19 mouse cellular contexts compared by ENCODE assay signal in the genomic region with DNA sequence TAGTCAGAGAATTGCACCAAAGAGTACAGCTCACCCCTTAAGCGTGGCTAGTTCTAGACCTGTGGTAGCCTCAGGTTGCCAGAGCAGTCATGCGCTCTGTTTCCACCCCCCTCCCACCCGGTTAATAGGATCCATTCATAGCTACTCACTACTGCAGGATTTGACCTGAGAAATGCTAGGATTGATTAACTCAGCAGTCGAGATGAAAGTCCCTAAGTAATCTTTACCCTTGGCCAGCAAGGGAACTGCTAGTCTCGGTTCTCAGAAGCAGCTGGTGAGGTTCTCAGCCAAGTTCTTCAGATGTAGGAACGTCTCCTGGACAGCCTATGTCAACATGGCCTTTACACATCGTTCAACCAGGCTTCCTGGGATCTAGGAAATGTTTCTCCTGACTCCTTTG.
DNase-seq lines count a peak whose midpoint lies in the region; ATAC-seq and TF ChIP-seq lines count a peak whose summit lies in the region.
"Had no signal": no experiment of that assay in that cellular context is flagged by ENCODE, and none has a peak within 500 bp of the region (broad histone marks: within the 10 kb centered on the region; RNA-seq: fewer than 3 reads in every experiment).

No protein-coding gene starts in this region.

- H3K9me3 ChIP-seq in intestine, postnatal 0 days (ENCODE audit: control insufficient read depth) = no peaks in the 10 kb centered on the region
- H3K9me3 ChIP-seq in stomach, postnatal 0 days (ENCODE audit: control insufficient read depth, low read length) = no peaks in the 10 kb centered on the region
- H3K9me3 ChIP-seq: forebrain, embryonic 12.5 days; heart, embryonic 15.5 days; limb, embryonic 15.5 days; liver, embryonic 15.5 days had no signal

- peak overlapping the region; percentile 15; the same call in 1 of the 2 replicates for H3K27ac ChIP-seq in intestine, postnatal 0 days (ENCODE audit: low read depth, low read length)
- peak overlapping the region; percentile 61 for H3K27ac ChIP-seq in stomach, postnatal 0 days (replicated peaks)
- H3K27ac ChIP-seq: forebrain, embryonic 12.5 days; heart, embryonic 15.5 days; layer of hippocampus, adult 2 months; limb, embryonic 15.5 days; liver, embryonic 15.5 days had no signal

- peak; percentile 66 to 72 for DNase-seq in kidney, adult 8-10 months
- DNase-seq in kidney, postnatal 14 days = peak; percentile 37
- peak; percentile 57 for DNase-seq in stomach, postnatal 0 days (ENCODE audit: low spot score)
- no peak for DNase-seq in gastrocnemius, adult 8-10 months (ENCODE audit: low spot score in 2 of 2)
- DNase-seq in layer of hippocampus, adult 9-11 months = no peak
- no peak for DNase-seq in thymus, postnatal 25 days
- DNase-seq: adrenal gland, postnatal 10 days; cerebellum, postnatal 10 days; gastrocnemius, postnatal 25 days; lung, postnatal 10 days; midbrain, embryonic 14.5 days; right cerebral cortex, postnatal 14 days had no signal

- 0 out of 2 replicates have a peak, but pooled peaks cover 2% of the 10 kb centered on the region for H3K4me1 ChIP-seq in intestine, postnatal 0 days (replicated peaks; ENCODE audit: control insufficient read depth, insufficient read depth, low read length)
- no peaks in the 10 kb centered on the region for H3K4me1 ChIP-seq in stomach, postnatal 0 days (replicated peaks; ENCODE audit: control insufficient read depth, insufficient read depth)
- H3K4me1 ChIP-seq: heart, embryonic 15.5 days; limb, embryonic 15.5 days; liver, embryonic 15.5 days had no signal

- peak; percentile 47; the same call in 1 of the 2 replicates for ATAC-seq in intestine, postnatal 0 days
- peak; percentile 88 for ATAC-seq in stomach, postnatal 0 days (ENCODE audit: low FRiP score, low TSS enrichment)

- H3K9ac ChIP-seq in intestine, postnatal 0 days (ENCODE audit: low read depth, low read length) = no peak overlapping the region
- H3K9ac ChIP-seq in stomach, postnatal 0 days (ENCODE audit: low read length) = no peak overlapping the region
- H3K9ac ChIP-seq: forebrain, embryonic 12.5 days; heart, embryonic 15.5 days; limb, embryonic 15.5 days; liver, embryonic 15.5 days had no signal

- TF ChIP-seq CTCF in intestine, postnatal 0 days (IDR thresholded peaks at IDR 0.05; ENCODE audit: low read depth) = no peak
- TF ChIP-seq CTCF in stomach, postnatal 0 days (IDR thresholded peaks at IDR 0.05; ENCODE audit: low read depth) = no peak

- TF ChIP-seq EP300 in stomach, postnatal 0 days (optimal IDR thresholded peaks at IDR 0.05) = no peak

- H3K27me3 ChIP-seq in intestine, postnatal 0 days (replicated peaks; ENCODE audit: control insufficient read depth, insufficient read depth, low read length) = no peaks in the 10 kb centered on the region
- H3K27me3 ChIP-seq in stomach, postnatal 0 days (ENCODE audit: control insufficient read depth, insufficient read depth, low read length) = no peaks in the 10 kb centered on the region
- H3K27me3 ChIP-seq: heart, embryonic 15.5 days; limb, embryonic 15.5 days; liver, embryonic 15.5 days had no signal

- H3K36me3 ChIP-seq in intestine, postnatal 0 days (ENCODE audit: control insufficient read depth, insufficient read depth) = no peaks in the 10 kb centered on the region
- H3K36me3 ChIP-seq in stomach, postnatal 0 days (ENCODE audit: control insufficient read depth, insufficient read depth, low read length) = no peaks in the 10 kb centered on the region
- H3K36me3 ChIP-seq: forebrain, embryonic 12.5 days; heart, embryonic 15.5 days; limb, embryonic 15.5 days; liver, embryonic 15.5 days had no signal

- no peak overlapping the region for H3K4me2 ChIP-seq in intestine, postnatal 0 days (replicated peaks; ENCODE audit: low read depth)
- no peak overlapping the region for H3K4me2 ChIP-seq in stomach, postnatal 0 days (replicated peaks; ENCODE audit: low read depth)
- H3K4me2 ChIP-seq: forebrain, embryonic 12.5 days; heart, embryonic 15.5 days; limb, embryonic 15.5 days; liver, embryonic 15.5 days had no signal

- WGBS in intestine, postnatal 0 days = 40% methylated on average over 7 of the region's 7 CpGs
- WGBS in stomach, postnatal 0 days = 24% methylated on average over 7 of the region's 7 CpGs

- no peak overlapping the region for H3K4me3 ChIP-seq in intestine, postnatal 0 days (ENCODE audit: low read depth, low read length)
- H3K4me3 ChIP-seq in stomach, postnatal 0 days (ENCODE audit: low read depth, low read length) = no peak overlapping the region
- H3K4me3 ChIP-seq: forebrain, embryonic 12.5 days; heart, embryonic 15.5 days; layer of hippocampus, adult 2 months; limb, embryonic 15.5 days; liver, embryonic 15.5 days; myocyte had no signal

Comparison
In these comparisons a context has a peak if more than half of its experiments do, and no peak if none do; other contexts are left out.
1. DNase-seq: peak in kidney, adult 8-10 months (2 of 2), kidney, postnatal 14 days (single experiment) and stomach, postnatal 0 days (single experiment); none in gastrocnemius, adult 8-10 months (0 of 2), layer of hippocampus, adult 9-11 months (single experiment) and thymus, postnatal 25 days (single experiment).